Mouse (Mus musculus) liver, postnatal 0 days (tissue): ENCODE measurements around the gene Plekha7. TPM values are rescaled to one million over a fixed set of nuclear protein-coding genes. Genes with fewer than 3 reads are reported as not detected.

Experiments
- ATAC-seq: fragments of 200-750 bp; cut with Nextera tagmentation; 2 replicates; pipeline ENCODE4 v1.8.0; 2017; ENCODE audit warnings: mild to moderate bottlenecking, moderate library complexity
- DNase-seq: peaks from one replicate; pipeline ENCODE4 v3.0.0-alpha.2; 2016
- H3K27ac ChIP-seq: fragments of 300-500 bp; sonication (generic); 2 replicates; pipeline ENCODE4 v1.5.1; 2014; ENCODE audit warnings: antibody characterized with exemption, moderate library complexity, mild to moderate bottlenecking, low read depth
- H3K27me3 ChIP-seq: fragments of 300-500 bp; sonication (generic); 2 replicates; pipeline ENCODE4 v1.6.1; 2014; ENCODE audit warnings: low read length, control low read depth, mixed read lengths; ENCODE audit not compliant: insufficient read depth
- H3K36me3 ChIP-seq: fragments of 300-500 bp; sonication (generic); replicated peaks from 2 replicates; pipeline ENCODE4 v1.6.1; 2014; ENCODE audit warnings: mild to moderate bottlenecking, control low read depth, low read length, moderate library complexity, mixed read lengths; ENCODE audit not compliant: insufficient read depth
- H3K4me1 ChIP-seq: fragments of 300-500 bp; sonication (generic); 2 replicates; pipeline ENCODE4 v1.6.1; 2014; ENCODE audit warnings: antibody characterized with exemption, mild to moderate bottlenecking, control low read depth; ENCODE audit not compliant: insufficient read depth
- H3K4me2 ChIP-seq: fragments of 300-500 bp; sonication (generic); 2 replicates; pipeline ENCODE4 v1.6.1; 2014; ENCODE audit warnings: low read depth, mild to moderate bottlenecking, low read length, moderate library complexity, mixed read lengths
- H3K4me3 ChIP-seq: fragments of 300-500 bp; sonication (generic); 2 replicates; pipeline ENCODE4 v1.5.1; 2014; ENCODE audit warnings: low read depth, low read length
- H3K9ac ChIP-seq: fragments of 300-500 bp; sonication (generic); replicated peaks from 2 replicates; pipeline ENCODE4 v1.6.1; 2014; ENCODE audit warnings: mild to moderate bottlenecking, moderate library complexity
- H3K9me3 ChIP-seq: fragments of 300-500 bp; sonication (generic); 2 replicates; pipeline ENCODE4 v1.6.1; 2016; ENCODE audit warnings: mild to moderate bottlenecking, control low read depth, low read length, mixed read lengths
- CTCF ChIP-seq: sonication (generic); IDR thresholded peaks from 2 replicates; pipeline ENCODE4 v1.5.1; 2016; ENCODE audit warnings: antibody characterized with exemption, low read depth
- EP300 ChIP-seq: IDR thresholded peaks from 2 replicates; pipeline ENCODE4 v1.6.1; 2016; ENCODE audit warnings: antibody characterized with exemption, low read depth, mild to moderate bottlenecking
- WGBS: fragments of 180-500 bp; shearing (Covaris S2); extraction: QIAGEN DNeasy Blood & Tissue Kit; methylation state at CpG from one replicate; pipeline ENCODE4 v1.1.7; 2014; ENCODE audit not compliant: insufficient replicate concordance; 5-methylcytosine and 5-hydroxymethylcytosine counted together
- polyA plus RNA-seq: library from polyadenylated mRNA; unstranded; fragments of >200 nt; fragmentation: Nextera tagmentation; extraction: Ambion mirVana; gene quantifications from 2 replicates; pipeline ENCODE4 v1.2.1, GENCODE M21; 2015

The Plekha7 gene
- polyA plus RNA-seq, 1 experiment from 2014 or later: 1.8 TPM

DNA sequence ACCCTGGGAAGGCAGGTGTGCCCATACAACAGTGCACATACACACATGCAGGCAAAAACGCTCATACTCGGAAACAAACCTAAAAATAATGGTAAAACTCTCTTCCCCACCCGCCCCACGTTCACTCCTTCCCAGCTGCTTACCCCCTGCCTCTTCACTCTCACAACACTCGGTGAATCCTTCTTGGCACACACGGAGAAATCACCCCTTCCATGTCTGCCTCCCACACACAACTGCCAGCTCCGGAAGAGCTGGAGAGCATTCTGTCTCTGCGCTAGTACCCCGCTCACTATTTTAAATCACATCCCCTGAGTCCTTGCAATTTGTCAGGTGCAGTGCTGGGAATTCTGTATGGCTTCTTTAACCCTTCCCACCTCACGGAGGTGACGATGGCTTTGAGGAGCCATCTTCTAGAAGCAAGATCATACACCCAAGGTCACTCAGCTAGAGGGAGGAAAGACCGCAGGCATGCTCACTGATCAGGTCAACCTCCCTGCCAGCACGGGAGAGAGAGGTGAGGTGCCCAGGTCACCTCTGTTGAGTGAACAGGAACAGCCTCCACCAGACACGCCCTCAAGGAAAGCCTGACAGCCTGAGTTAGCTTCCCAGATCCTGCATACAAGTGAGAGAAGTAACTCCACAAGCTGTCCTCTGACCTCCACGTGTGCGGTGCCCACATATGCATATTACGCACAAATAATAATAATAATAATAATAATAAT, 49.6 kb downstream of the Plekha7 start:
- H3K4me3 ChIP-seq: no peak overlapping the region
- H3K27ac ChIP-seq: no peak overlapping the region
- H3K9ac ChIP-seq: no peak overlapping the region
- H3K4me2 ChIP-seq: no peak overlapping the region
- WGBS: 76% methylated on average over 17 of the region's 17 CpGs
- no peaks in the 10 kb centered on the region for H3K9me3 ChIP-seq
- H3K36me3 ChIP-seq: no peaks in the 10 kb centered on the region
- TF ChIP-seq EP300: no peak
- TF ChIP-seq CTCF: no peak
- DNase-seq (no peak), ATAC-seq (no peak)
- no peaks in the 10 kb centered on the region for H3K27me3 ChIP-seq
- no peaks in the 10 kb centered on the region; the same call in 1 of the 2 replicates for H3K4me1 ChIP-seq

DNA sequence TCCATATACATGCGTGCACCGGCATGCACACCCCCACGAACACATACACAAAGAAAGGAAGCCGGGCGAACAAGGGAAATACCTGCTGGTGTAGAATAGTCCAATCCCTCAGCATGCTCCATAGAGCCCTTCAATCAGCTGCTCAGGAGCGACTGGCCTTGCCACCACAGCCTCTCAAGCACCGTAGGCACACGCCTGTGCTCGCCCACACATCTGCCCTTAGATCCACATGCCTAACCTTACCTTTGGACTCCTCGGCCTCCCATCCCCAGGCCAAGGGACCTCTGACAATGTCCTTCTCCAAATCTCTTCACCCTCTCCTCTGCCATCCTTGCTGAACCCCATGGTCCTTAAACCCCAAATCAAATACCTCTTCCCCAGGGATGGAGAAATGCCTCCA, 50.2 kb downstream of the Plekha7 start:
- no peak overlapping the region for H3K4me3 ChIP-seq
- DNase-seq: no peak
- TF ChIP-seq EP300: no peak
- TF ChIP-seq CTCF: no peak
- H3K4me1 ChIP-seq: no peaks in the 10 kb centered on the region; the same call in 1 of the 2 replicates
- no peak for ATAC-seq
- no peaks in the 10 kb centered on the region for H3K36me3 ChIP-seq
- no peak overlapping the region for H3K4me2 ChIP-seq
- 81% methylated on average over 10 of the region's 10 CpGs for WGBS
- no peaks in the 10 kb centered on the region for H3K9me3 ChIP-seq
- no peak overlapping the region for H3K27ac ChIP-seq
- no peaks in the 10 kb centered on the region for H3K27me3 ChIP-seq
- H3K9ac ChIP-seq: no peak overlapping the region

DNA sequence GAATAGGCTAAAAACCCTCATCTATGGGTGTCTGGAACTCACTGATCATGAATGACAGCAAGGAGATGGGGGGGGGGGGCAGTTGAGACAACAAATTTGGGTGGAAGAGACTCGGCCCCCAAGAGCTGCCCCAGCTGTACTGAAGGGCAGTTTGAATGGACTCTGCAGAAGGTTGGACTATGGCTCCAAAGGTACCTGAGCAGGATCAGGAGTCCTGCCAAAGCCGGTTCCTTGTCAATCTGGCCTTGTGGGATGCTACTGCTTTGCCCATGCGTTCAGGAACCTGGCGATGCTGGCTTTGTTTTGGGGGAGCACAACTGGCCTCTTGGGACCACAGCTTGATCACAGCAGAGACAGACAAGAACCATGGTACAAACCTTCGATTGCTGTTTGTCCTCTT, 52.5 kb downstream of the Plekha7 start:
- DNase-seq (no peak), ATAC-seq (no peak)
- WGBS: 69% methylated on average over 5 of the region's 5 CpGs
- TF ChIP-seq CTCF (no peak), EP300 (no peak)
- H3K27me3 ChIP-seq: no peaks in the 10 kb centered on the region
- H3K9me3 ChIP-seq: no peaks in the 10 kb centered on the region
- no peak overlapping the region for H3K9ac ChIP-seq
- H3K4me3 ChIP-seq: no peak overlapping the region
- H3K36me3 ChIP-seq: no peaks in the 10 kb centered on the region
- no peak overlapping the region for H3K27ac ChIP-seq
- H3K4me2 ChIP-seq: no peak overlapping the region
- H3K4me1 ChIP-seq: peaks cover 5% of the 10 kb centered on the region

DNA sequence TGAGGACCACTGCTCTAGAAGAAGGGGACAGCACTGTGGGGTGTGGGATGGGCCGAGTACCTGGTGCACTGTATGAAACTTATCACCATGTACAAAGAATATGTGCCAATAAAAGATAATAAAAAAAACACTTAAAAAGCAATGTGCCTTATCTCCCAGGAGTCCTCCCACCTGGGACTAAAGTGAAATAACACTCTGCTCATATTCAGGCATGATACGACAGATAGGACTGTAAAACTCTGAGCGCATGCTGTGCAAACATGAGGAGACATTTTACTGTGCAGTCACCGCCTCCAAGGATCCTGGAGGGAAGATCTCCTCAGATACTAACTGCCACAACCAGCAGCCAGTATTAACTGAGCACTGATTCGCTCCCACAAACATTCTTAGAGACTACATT, 53.5 kb downstream of the Plekha7 start:
- H3K27me3 ChIP-seq: no peaks in the 10 kb centered on the region
- H3K9ac ChIP-seq: no peak overlapping the region
- H3K4me1 ChIP-seq: peaks cover 5% of the 10 kb centered on the region
- H3K4me2 ChIP-seq: no peak overlapping the region
- no peak for DNase-seq
- WGBS: 73% methylated on average over 5 of the region's 5 CpGs
- H3K4me3 ChIP-seq: no peak overlapping the region
- ATAC-seq: no peak
- no peaks in the 10 kb centered on the region for H3K9me3 ChIP-seq
- no peak overlapping the region for H3K27ac ChIP-seq
- no peak for TF ChIP-seq CTCF
- TF ChIP-seq EP300: no peak
- no peaks in the 10 kb centered on the region for H3K36me3 ChIP-seq

DNA sequence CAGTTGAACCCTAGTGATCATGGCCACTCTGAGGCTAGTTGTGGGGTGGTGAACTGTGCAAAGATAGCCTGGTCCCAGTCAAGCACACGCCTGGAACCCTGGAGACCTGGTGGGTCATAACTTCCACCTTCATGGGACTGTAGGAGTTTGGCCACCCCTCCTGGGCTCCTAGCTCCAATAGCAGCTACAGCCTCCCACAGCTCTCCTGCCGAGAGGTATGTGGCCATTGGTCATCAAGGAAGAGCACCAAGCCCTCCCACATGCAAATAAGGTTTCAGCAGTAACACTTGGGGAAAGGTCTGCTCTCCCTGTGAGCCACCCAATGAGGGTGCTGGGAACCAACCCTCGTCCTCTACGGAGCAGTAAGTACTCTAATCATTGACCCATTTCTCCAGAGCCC, 55.7 kb downstream of the Plekha7 start:
- Histone ChIP-seq H3K27ac (no peak overlapping the region), H3K4me1 (peaks cover 5% of the 10 kb centered on the region; the same call in 1 of the 2 replicates), H3K9ac (no peak overlapping the region), H3K9me3 (no peaks in the 10 kb centered on the region), H3K36me3 (no peaks in the 10 kb centered on the region), H3K27me3 (no peaks in the 10 kb centered on the region), H3K4me3 (no peak overlapping the region), H3K4me2 (no peak overlapping the region)
- DNase-seq (no peak), ATAC-seq (peak; percentile 23; the same call in 1 of the 2 replicates)
- TF ChIP-seq EP300 (no peak), CTCF (no peak)
- 67% methylated on average over 4 of the region's 4 CpGs for WGBS

DNA sequence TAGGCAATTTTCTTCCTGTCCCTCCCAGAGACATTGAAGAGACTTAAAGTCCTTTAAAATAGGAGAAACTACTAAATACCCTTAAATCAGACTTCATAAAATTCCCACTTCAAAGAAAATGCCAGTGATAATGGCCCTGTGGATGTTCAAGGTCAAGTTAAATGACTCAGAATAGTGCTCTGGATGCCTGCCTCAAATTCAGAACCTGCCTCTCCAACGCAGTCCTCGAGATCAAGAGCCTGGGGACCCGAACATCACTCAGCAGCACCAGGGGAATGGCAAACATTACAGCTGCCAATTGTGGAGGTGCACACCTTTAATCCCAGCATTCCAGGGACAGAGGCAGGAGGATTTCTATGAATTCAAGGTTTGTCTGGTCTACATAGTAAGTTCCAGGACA, 56.7 kb downstream of the Plekha7 start:
- H3K4me2 ChIP-seq: no peak overlapping the region
- TF ChIP-seq EP300 (no peak), CTCF (no peak)
- H3K9me3 ChIP-seq: no peaks in the 10 kb centered on the region
- no peak overlapping the region for H3K9ac ChIP-seq
- no peak overlapping the region for H3K27ac ChIP-seq
- H3K4me1 ChIP-seq: peaks cover 5% of the 10 kb centered on the region; the same call in 1 of the 2 replicates
- 63% methylated on average over 3 of the region's 3 CpGs for WGBS
- H3K27me3 ChIP-seq: no peaks in the 10 kb centered on the region
- DNase-seq (no peak), ATAC-seq (no peak)
- H3K4me3 ChIP-seq: no peak overlapping the region
- H3K36me3 ChIP-seq: no peaks in the 10 kb centered on the region

DNA sequence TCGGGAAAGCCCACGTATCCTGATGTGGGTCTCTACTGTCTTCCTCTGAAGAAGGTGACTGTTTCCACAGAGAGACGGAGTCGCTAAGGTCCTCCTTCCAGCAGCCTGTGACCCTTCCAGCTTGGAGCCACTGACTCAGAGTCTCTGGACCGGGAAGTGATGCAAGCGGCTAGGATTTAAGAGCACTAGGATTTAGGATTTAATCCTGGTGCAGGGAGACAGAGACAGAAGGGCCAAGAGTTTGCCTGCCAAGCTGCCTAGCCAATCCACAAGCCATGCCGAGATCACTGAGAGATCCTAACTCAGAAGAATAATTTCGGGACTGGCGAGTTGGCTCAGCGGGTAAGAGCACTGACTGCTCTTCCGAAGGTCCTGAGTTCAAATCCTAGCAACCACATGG, 59.6 kb downstream of the Plekha7 start:
- no peak for DNase-seq
- no peaks in the 10 kb centered on the region for H3K36me3 ChIP-seq
- peaks cover 5% of the 10 kb centered on the region; the same call in 1 of the 2 replicates for H3K4me1 ChIP-seq
- ATAC-seq: no peak
- H3K9me3 ChIP-seq: no peaks in the 10 kb centered on the region
- TF ChIP-seq CTCF (no peak), EP300 (no peak)
- H3K27me3 ChIP-seq: no peaks in the 10 kb centered on the region
- H3K9ac ChIP-seq: no peak overlapping the region
- H3K4me3 ChIP-seq: no peak overlapping the region
- H3K4me2 ChIP-seq: no peak overlapping the region
- H3K27ac ChIP-seq: no peak overlapping the region
- WGBS: 83% methylated on average over 11 of the region's 11 CpGs
